Mouse (Mus musculus) forebrain, embryonic 16.5 days (tissue): ENCODE measurements around the gene Grin3b. TPM values are rescaled to one million over a fixed set of nuclear protein-coding genes. Genes with fewer than 3 reads are reported as not detected.

Experiments
- ATAC-seq: fragments of 200-750 bp; cut with Nextera tagmentation; 2 replicates; pipeline ENCODE4 v1.8.0; 2017; ENCODE audit warnings: mild to moderate bottlenecking, moderate library complexity
- H3K27ac ChIP-seq: fragments of 300-500 bp; sonication (generic); 2 replicates; pipeline ENCODE4 v1.5.1; 2014; ENCODE audit warnings: low read length, control low read depth
- H3K27me3 ChIP-seq: fragments of 300-500 bp; sonication (generic); replicated peaks from 2 replicates; pipeline ENCODE4 v1.6.1; 2014; ENCODE audit warnings: low read length; ENCODE audit not compliant: control insufficient read depth, insufficient read depth
- H3K36me3 ChIP-seq: fragments of 300-500 bp; sonication (generic); 2 replicates; pipeline ENCODE4 v1.6.1; 2014; ENCODE audit not compliant: control insufficient read depth, insufficient read depth
- H3K4me1 ChIP-seq: fragments of 300-500 bp; sonication (generic); replicated peaks from 2 replicates; pipeline ENCODE4 v1.6.1; 2014; ENCODE audit warnings: low read length; ENCODE audit not compliant: control insufficient read depth, insufficient read depth
- H3K4me2 ChIP-seq: fragments of 300-500 bp; sonication (generic); 2 replicates; pipeline ENCODE4 v1.6.1; 2014; ENCODE audit warnings: mild to moderate bottlenecking, low read length, control low read depth
- H3K4me3 ChIP-seq: fragments of 300-500 bp; sonication (generic); replicated peaks from 2 replicates; pipeline ENCODE4 v1.5.1; 2014; ENCODE audit warnings: mild to moderate bottlenecking, low read length, control low read depth
- H3K9ac ChIP-seq: fragments of 300-500 bp; sonication (generic); replicated peaks from 2 replicates; pipeline ENCODE4 v1.6.1; 2014; ENCODE audit warnings: low read depth, low read length, control low read depth
- H3K9me3 ChIP-seq: fragments of 300-500 bp; sonication (generic); 2 replicates; pipeline ENCODE4 v1.6.1; 2016; ENCODE audit warnings: low read length; ENCODE audit not compliant: control insufficient read depth
- WGBS: fragments of 180-500 bp; shearing (Covaris S2); extraction: QIAGEN DNeasy Blood & Tissue Kit; methylation state at CpG from one replicate; pipeline ENCODE4 v1.1.7; 2014; 5-methylcytosine and 5-hydroxymethylcytosine counted together
- polyA plus RNA-seq: library from polyadenylated mRNA; unstranded; fragments of >200 nt; fragmentation: Nextera tagmentation; extraction: Ambion mirVana; gene quantifications from 2 replicates; pipeline ENCODE4 v1.2.1, GENCODE M21; 2015

Gene Grin3b
- polyA plus RNA-seq, 1 experiment from 2014 or later = 0.60 TPM

- Histone ChIP-seq H3K9me3 (peaks cover 5% of the 10 kb centered on the region; the same call in 1 of the 2 replicates), H3K27ac (no peak overlapping the region), H3K4me2 (0 out of 2 replicates have a peak overlapping the region, but pooled peaks have one; percentile 5), H3K9ac (no peak overlapping the region), H3K4me3 (no peak overlapping the region), H3K27me3 (peaks cover 38% of the 10 kb centered on the region), H3K4me1 (peaks cover 19% of the 10 kb centered on the region), H3K36me3 (no peaks in the 10 kb centered on the region)
- ATAC-seq = no peak
- 12% methylated on average over 15 of the region's 15 CpGs for WGBS
Measured at GRCm38 (mm10) chr10:79989870-79990269, 19.4 kb downstream of the Grin3b start.

- Histone ChIP-seq H3K9ac (no peak overlapping the region), H3K4me3 (no peak overlapping the region), H3K4me1 (peaks cover 15% of the 10 kb centered on the region), H3K36me3 (no peaks in the 10 kb centered on the region), H3K27me3 (peaks cover 38% of the 10 kb centered on the region), H3K9me3 (peaks cover 5% of the 10 kb centered on the region; the same call in 1 of the 2 replicates), H3K27ac (no peak overlapping the region), H3K4me2 (no peak overlapping the region)
- ATAC-seq = no peak
- WGBS = 57% methylated on average over 12 of the region's 12 CpGs
Measured at GRCm38 (mm10) chr10:79991099-79991498, 20.6 kb downstream of the Grin3b start.

- Histone ChIP-seq H3K27me3 (peaks cover 38% of the 10 kb centered on the region), H3K9me3 (peaks cover 5% of the 10 kb centered on the region; the same call in 1 of the 2 replicates), H3K4me2 (no peak overlapping the region), H3K36me3 (no peaks in the 10 kb centered on the region), H3K9ac (no peak overlapping the region), H3K4me1 (peaks cover 12% of the 10 kb centered on the region), H3K4me3 (no peak overlapping the region), H3K27ac (no peak overlapping the region)
- WGBS = 88% methylated on average over 6 of the region's 6 CpGs
- no peak for ATAC-seq
Measured at GRCm38 (mm10) chr10:79991548-79991947, 21.0 kb downstream of the Grin3b start.

GRCm38 (mm10) chr10:79994397-79995115 lies 24.0 kb downstream of the Grin3b start:
- no peak for ATAC-seq
- no peak overlapping the region for H3K9ac ChIP-seq
- H3K27me3 ChIP-seq = peaks cover 11% of the 10 kb centered on the region
- no peaks in the 10 kb centered on the region for H3K36me3 ChIP-seq
- no peak overlapping the region for H3K27ac ChIP-seq
- no peak overlapping the region for H3K4me2 ChIP-seq
- peaks cover 20% of the 10 kb centered on the region for H3K4me1 ChIP-seq
- no peak overlapping the region for H3K4me3 ChIP-seq
- H3K9me3 ChIP-seq = peaks cover 5% of the 10 kb centered on the region; the same call in 1 of the 2 replicates
- 73% methylated on average over 16 of the region's 16 CpGs for WGBS

GRCm38 (mm10) chr10:79995636-79996035 lies 25.1 kb downstream of the Grin3b start:
- peaks cover 20% of the 10 kb centered on the region for H3K4me1 ChIP-seq
- H3K4me3 ChIP-seq = no peak overlapping the region
- H3K27me3 ChIP-seq = peaks cover 6% of the 10 kb centered on the region; the same call in 1 of the 2 replicates
- no peak overlapping the region for H3K4me2 ChIP-seq
- H3K36me3 ChIP-seq = no peaks in the 10 kb centered on the region
- H3K27ac ChIP-seq = no peak overlapping the region
- peaks cover 5% of the 10 kb centered on the region; the same call in 1 of the 2 replicates for H3K9me3 ChIP-seq
- 96% methylated on average over 1 of the region's 1 CpGs for WGBS
- no peak for ATAC-seq
- no peak overlapping the region for H3K9ac ChIP-seq

GRCm38 (mm10) chr10:79996272-79997033 lies 25.9 kb downstream of the Grin3b start, which contains the start of gene Abca7:
Gene Abca7, plus strand, starts transcription at chr10:79996494.
- peak; percentile 89 for ATAC-seq
- WGBS = 0% methylated on average over 34 of the region's 34 CpGs
- peak within 1 kb of the TSS; percentile 49 for H3K27ac ChIP-seq
- no peaks in the 10 kb centered on the region; the same call in 1 of the 2 replicates for H3K9me3 ChIP-seq
- no peaks in the 10 kb centered on the region for H3K36me3 ChIP-seq
- peaks cover 20% of the 10 kb centered on the region for H3K4me1 ChIP-seq
- peak within 1 kb of the TSS; percentile 59 for H3K4me3 ChIP-seq
- H3K27me3 ChIP-seq = 0 out of 2 replicates have a peak, but pooled peaks cover 2% of the 10 kb centered on the region
- H3K9ac ChIP-seq = peak within 1 kb of the TSS; percentile 60
- H3K4me2 ChIP-seq = peak within 1 kb of the TSS; percentile 79

- WGBS = under 1% methylated on average over 35 of the region's 35 CpGs
- Histone ChIP-seq H3K9ac (peak overlapping the region; percentile 51), H3K4me1 (peaks cover 20% of the 10 kb centered on the region), H3K4me3 (peak overlapping the region; percentile 59), H3K4me2 (peak overlapping the region; percentile 79), H3K9me3 (no peaks in the 10 kb centered on the region), H3K27ac (peak overlapping the region; percentile 49), H3K36me3 (no peaks in the 10 kb centered on the region), H3K27me3 (0 out of 2 replicates have a peak, but pooled peaks cover 2% of the 10 kb centered on the region)
- ATAC-seq = peak; percentile 85
Measured at GRCm38 (mm10) chr10:79997034-79997760, 26.7 kb downstream of the Grin3b start.

GRCm38 (mm10) chr10:79997819-79998218 lies 27.3 kb downstream of the Grin3b start:
- no peaks in the 10 kb centered on the region for H3K9me3 ChIP-seq
- peaks cover 3% of the 10 kb centered on the region; the same call in 1 of the 2 replicates for H3K27me3 ChIP-seq
- peak overlapping the region; percentile 51 for H3K9ac ChIP-seq
- H3K4me1 ChIP-seq = peaks cover 20% of the 10 kb centered on the region
- H3K36me3 ChIP-seq = no peaks in the 10 kb centered on the region
- peak overlapping the region; percentile 35; the same call in 1 of the 2 replicates for H3K27ac ChIP-seq
- WGBS = 2% methylated on average over 15 of the region's 15 CpGs
- H3K4me3 ChIP-seq = peak overlapping the region; percentile 59
- ATAC-seq = peak; percentile 16; the same call in 1 of the 2 replicates
- peak overlapping the region; percentile 79 for H3K4me2 ChIP-seq
